Mouse (Mus musculus) layer of hippocampus, adult 11-12 months (tissue): ENCODE results near the gene Gm36864.

Source experiments
- DNase-seq: peaks from one replicate; pipeline ENCODE4 v3.0.0; 2022; ENCODE audit warnings: low spot score

Gm36864 gene

DNA sequence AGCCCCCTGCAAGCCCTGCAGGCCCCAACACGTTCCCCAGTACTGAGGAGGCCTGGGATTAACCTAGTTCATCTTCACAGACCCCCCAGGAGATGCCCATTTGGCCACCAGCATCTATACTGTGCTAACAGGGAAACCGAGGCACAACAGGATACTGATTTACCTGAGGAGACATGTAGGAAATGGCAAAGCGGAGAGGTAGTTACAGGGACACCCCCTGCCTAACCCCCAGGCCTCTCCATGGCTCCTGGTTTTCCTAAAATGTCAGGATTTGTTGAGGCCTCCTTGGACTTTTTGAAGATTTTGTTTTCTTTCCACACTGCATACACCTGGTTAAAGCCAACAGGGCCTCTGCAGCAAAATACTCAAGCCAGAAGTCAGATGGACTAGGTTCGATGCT, 21.3 kb downstream of the Gm36864 start, which contains the start of gene Acp4:
Acp4 (minus strand) TSS at position 101 of the 400 bp plus-strand sequence.
- DNase-seq: no peak

DNA sequence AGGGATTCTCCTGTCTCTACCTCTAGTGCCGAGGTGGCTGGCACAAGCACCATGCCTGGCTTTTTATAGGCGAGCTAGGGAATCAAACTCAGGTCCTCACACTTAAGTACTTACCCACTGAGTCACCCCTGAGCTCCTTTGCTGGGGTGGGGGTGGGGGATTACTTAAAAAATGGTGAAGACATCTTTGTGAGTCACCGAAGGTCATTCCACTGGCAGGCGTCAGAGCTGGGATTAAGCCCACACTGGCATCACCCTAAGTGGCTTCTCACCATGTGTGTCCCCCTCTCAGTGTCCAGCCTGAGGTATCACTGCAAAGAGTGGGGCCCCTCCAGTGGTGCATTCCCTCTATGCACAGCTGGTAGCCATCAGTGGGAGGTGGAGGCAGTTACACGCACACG, 24.4 kb downstream of the Gm36864 start:
- no peak for DNase-seq

DNA sequence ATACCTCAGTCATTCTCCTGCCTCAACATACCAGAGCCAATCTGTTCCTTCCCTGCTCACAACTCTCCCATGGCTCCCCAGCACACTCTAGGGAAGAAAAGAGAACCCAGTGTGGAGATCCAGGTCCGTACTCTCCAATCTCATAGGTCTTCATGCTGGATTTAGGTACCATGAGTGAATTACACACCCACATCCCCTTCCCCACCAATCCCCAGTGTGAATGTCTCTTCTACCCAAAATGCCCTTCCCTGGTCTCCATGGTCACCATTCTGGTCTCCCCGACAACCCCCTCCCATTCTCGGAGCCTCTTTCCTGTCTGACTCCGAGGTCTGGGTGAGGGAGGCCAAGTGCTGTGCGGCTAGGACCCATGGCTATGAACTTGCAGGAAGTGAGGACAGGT, 25.2 kb downstream of the Gm36864 start, which contains the start of gene Gm15517:
Gm15517 (plus strand) TSS at position 301 of the 400 bp plus-strand sequence.
- no peak for DNase-seq

DNA sequence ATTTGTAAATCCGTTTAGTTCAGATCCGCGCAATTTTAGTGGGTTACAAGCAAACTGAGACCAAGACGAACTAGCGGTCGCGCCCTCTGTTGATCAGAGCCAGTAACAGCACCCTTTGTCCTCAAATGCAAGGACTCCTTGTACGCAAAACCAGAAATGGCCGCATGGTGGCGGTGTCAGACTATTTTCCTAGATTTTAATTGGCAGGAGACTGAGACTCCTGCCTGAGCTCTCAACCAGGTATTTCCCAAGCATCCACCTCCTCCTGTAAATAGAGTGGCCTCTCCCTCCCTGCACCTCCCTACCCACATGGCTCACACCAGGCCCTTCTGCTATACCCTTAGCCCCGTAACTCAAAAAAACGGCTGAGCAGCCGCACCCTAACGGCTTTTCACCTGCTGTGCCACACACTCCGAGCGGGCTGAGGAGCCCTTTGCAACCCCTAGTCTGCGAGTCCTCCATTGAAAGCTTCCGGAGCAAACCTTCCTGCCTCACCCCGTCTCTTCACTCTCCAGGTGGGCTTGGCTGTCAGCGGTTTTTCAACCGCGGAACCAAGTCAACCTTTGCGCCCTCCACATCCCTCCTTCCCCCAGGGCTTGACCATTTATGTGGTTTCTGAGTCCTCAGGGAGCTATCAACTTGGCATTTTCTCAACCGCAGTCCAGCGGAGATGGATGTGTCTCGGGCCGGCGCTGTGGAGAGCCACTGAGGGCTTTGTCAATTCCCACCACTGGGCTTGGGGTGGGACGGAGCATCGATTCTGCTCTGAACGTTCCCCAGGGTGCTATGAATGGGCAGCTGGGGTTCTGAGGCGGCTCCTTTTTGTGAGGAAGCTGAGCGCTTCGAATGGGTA, 27.0 kb downstream of the Gm36864 start:
- peak; percentile 97 for DNase-seq

DNA sequence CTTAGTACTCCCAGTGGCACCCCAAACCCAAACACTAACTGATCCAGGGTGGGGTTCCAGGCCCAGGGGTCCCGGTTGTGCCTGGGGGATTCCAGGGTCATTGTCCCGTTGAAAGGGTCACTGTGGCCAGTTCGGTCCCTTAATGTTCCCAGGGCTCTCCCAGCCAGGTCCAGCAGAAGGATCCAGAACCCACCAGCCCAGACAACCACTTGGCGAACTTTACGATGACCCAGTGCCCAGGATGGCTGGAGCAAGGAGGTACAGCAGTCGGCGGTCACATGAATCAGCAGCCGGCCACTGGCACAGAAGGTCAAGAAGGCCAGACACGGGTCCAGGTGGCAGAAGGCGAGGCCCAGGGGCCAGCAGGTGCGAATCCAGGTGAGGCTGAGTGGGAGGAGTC, 32.1 kb downstream of the Gm36864 start:
- DNase-seq: no peak

DNA sequence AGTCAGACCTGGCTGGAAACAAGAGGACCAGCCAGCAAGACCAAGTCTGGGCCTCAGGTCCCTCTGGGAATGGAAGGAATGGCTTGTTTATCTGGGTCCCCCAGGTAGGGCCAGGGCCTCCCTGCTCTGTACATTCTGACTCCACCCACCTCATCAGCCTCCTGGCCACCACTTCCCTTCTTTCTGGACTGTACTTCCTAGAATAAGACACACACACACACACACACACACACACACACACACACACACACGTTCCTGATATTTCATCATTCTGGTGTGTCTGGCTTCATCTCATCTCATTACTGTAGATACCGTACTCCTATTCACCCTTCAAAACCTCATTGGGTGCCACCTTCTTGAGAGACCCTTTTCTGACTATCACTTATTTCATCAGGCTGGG, 33.4 kb downstream of the Gm36864 start:
- no peak for DNase-seq

DNA sequence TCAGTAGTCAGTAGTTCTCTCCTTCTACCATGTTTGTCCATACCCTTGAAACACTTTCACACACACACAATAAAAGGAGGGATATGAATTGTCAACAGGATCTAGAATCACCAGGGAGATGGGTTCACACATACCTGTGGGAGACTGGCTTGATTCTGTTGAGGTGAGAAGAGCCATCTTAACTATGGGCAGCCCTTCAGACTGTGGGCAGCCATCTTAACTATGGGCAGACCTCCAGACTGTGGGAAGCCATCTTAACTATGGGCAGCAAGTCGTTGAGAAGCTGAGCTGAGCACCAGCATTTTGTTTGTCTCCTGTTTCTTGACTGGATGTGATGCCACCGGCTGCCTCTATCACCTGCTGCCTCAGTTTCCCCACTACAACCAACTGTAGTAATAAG, 35.3 kb downstream of the Gm36864 start:
- no peak for DNase-seq

DNA sequence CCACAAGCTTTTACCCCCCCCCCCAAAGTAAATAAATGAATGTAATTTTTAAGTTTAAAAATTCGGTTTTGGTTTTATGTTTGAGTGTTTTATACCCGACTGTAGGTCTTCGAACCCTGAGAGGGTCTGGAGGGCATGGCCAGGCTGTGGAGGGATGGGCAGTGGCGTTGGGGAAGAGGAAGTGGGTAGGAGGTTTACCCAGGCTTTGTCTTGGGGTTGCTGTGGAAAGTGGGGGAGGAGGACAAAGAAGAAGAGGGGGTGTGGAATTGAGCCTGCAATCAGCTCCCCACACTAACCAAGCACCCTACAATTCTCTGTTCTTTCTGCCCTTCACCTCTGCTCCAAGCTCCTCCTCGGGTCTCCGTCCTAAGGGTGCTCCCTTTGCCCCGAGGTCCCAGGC, 36.6 kb downstream of the Gm36864 start:
- no peak for DNase-seq

DNA sequence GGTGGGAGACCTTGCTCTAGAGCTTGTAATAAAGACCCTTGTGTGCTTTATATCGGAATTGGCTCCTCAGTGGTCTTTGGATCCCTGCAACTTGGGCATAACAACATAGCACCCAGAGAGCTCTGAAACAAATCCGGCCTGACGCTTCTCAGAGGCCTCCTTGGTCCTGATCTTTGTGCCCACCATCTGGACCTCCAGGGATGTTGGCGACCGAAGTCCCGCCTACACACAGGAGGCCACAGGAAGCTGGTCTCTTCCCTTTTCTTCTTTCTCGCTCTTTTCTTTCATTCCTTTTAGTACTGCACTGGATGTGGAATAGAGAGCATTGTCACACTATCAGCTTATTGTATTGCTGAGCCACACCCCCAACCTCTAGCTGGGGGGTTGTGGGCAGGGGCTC, 37.5 kb downstream of the Gm36864 start:
- no peak for DNase-seq

DNA sequence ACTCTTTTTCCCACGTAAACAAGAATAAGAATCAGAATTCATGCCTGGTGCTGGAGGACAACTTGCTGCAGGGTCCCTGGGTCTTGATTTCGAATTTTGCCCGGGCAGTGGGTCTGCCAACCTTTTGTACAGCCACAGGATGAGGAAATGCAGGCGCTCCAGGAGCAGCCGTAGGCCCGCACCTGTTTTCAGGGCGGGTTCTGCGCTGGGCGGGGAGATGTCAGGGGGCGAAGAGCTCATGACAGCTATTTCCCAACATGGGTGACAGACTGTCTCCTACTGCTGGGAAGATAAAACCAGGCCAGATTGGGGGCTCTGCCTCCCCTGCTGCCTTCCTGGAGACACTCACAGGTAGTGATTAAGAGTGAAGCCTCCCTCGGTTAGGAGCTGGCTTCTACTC, 38.1 kb downstream of the Gm36864 start:
- no peak for DNase-seq

DNA sequence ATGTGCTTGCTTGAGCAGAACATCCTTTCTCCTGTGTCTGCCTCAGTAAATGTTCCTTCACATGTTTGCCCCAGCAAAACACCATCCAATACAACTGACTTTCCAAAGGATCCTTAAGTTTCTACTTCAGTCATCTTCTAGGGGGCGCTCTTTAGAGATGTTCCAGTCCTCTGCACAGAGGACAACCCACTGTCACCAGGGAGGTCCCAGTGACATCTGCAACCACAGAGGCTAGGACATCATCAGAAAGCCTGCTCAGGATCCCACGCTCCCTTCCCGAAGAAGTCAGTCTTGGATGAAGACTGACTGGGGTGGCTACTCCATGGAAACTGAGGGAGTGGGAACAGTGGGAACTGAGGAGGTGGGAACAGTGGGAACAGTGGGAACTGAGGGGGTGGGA, 39.6 kb downstream of the Gm36864 start:
- no peak for DNase-seq

DNA sequence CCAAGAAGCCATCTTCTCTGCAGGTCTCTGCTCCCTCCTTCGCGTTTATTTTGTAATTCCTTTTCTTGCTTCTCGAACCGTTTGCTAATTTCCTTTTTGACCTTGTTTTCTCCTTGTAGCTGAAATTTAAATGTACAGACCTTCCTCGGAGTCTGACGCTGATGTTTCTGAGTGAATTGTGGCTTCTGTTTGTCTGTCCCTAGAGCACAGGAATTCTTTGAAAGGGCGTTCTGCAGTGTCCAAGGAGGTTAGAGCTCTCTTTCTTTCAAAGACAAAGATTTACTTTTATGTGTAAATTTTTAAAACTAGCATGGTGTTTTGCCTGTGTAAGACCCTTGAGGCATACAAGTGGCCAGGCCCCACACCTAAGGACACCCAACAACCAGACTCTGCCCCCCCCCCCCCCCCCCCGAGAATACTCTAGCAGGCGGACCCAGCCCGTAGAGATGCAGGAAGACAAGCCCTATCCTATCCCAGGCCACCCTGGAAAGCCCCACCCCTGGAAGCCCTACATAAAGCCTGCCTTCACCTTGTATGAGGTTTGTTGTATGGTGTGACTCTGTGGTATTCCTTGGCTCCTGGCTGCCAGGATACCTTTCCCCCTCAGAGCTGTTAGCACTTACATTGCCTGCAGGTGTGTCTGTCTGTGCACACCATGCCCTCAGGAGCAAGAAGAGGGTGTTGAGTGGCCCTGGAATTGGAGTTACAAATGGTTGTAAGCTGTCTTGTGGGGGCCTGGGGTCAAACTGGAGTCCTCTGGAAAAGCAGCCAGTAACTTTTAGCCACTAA, 40.7 kb downstream of the Gm36864 start:
- no peak for DNase-seq

DNA sequence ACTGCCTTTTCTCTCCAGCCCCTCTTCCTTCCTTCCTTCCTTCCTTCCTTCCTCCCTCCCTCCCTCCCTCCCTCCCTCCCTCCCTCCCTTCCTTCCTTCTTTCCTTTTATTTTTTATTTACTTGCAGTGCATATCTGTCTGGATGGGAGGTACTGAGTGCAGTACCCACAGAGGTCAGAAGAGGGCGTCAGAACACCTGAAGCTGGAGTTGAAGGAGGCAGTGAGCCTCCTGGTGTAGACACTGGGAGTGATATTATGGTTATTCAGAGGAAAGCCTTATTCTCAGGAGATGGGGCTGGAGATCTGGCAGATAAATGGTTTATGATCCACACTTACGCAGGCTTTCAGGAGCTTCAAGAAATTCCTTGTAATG, 41.3 kb downstream of the Gm36864 start:
- peak; percentile 79 for DNase-seq

DNA sequence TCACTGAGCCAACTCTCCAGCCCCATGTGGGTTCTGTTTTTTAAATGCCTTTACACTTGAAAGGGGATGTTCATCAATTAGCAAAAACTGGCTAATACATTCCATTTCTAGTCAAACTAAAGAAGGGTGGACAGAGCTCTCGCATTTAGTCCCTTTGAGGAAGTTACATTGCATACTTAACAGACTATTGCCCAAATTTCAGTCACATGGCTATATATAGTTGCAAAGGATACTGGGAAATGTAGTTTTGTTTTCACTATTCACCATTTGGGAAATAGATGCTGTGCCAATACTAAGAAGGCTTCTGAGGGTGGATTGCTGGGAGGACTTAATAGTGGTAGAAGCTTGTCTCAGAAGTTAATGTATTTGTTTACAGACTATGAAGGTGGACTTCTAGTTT, 45.0 kb downstream of the Gm36864 start:
- no peak for DNase-seq

DNA sequence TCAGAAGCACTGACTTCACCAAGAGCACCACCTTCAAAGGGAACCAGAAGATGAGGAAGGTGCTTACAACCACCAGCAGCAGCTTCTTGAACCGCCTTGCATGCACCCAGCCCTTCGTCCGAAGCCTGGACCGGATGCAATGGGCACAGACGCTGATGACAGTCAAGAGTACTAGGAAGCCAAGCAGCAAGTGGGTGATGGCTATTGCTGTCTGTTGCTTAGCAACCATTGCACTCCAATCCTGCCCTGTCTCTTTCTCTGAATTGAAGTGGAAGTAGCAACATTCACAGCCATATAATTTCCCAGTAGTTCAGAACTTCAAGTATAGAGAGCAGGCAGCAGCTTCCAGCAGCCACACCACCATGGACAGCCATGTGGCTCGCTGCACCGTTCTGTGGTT, 45.6 kb downstream of the Gm36864 start:
- no peak for DNase-seq

DNA sequence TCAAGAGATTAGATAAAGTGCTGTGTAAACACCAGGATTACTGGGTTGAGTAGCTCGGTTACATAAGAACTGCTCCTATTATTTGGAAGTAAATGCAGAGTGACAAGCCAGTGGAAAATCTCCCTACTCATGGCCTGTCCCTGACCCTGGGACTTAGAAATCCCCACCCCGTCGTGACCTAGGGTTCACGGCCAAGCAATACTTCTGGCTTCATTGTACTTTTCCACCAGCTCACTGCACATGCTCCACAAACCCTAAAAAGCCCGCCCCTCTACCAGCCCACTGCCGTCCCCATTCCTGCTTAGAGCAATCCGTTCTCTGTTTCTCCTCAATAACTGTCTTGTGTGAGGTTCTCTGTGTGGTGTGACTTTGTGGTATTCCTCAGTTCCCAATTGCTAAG, 51.8 kb downstream of the Gm36864 start:
- DNase-seq: no peak

DNA sequence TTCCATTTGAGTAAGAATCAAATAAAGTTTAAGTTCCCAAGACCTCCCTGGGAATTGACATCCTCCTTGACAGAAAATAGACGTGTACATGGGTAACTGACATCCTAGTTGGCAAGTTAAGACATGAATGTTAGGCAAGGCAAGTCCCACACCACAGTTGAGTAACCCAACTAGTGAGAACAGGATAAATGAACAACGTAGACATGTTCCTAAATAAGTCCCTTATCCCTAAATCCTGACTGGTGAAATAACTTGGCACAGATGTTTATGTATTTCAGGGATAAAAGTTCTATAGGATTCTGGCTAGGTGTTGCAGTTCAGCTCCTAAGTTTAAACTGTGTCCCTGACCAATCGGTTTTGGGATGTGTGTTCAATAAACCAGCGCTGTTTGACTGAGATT, 55.0 kb downstream of the Gm36864 start:
- no peak for DNase-seq

DNA sequence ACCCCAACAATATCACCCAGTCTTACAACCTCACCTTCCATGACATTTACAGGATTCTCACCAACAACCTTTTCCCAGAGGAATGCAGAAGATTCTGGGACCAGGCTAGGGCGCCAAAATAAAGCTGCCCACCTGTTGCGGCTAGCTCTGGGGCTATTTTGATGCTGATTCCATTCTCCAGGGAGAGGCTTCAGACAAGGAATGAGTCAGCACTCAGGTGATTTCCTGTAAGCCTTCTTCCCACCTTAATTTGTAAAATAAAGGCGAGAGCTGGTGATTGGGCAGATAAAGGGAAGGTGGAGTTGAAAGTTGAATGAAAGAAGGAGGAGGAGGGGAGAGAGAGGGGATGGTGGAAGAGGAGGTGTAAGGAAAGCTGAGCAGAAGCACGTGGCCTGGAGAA, 55.4 kb downstream of the Gm36864 start:
- no peak for DNase-seq
